Mouse (Mus musculus) T-helper 2 cell (primary cell): ENCODE data around the gene Ccdc148.

Experiments
- in situ Hi-C: fragments of 300-600 bp; cut with MboI, MseI; formaldehyde crosslinking; loops from one replicate; pipeline ENCODE4 v1.15.1; 2025; ENCODE audit warnings: high pct_unique_total_duplicates

The Ccdc148 gene

GRCm38 (mm10) chr2:59181321-59182113 lies 21.0 kb upstream of the Ccdc148 start:
- in situ Hi-C loops: loop anchor here (25.0 kb wide), 1 partner anchor 1894 kb away; no protein-coding TSS in a partner anchor

- in situ Hi-C loops: loop anchor here (25.0 kb wide), 1 partner anchor 1892 kb away; no protein-coding TSS in a partner anchor
Observed at GRCm38 (mm10) chr2:59179487-59179886, 19.0 kb upstream of the Ccdc148 start.

- in situ Hi-C loops: loop anchor here (25.0 kb wide), 1 partner anchor 1892 kb away; no protein-coding TSS in a partner anchor
Observed at GRCm38 (mm10) chr2:59178960-59179359, 18.5 kb upstream of the Ccdc148 start.

- in situ Hi-C loops: loop anchor here (25.0 kb wide), 1 partner anchor 1891 kb away; no protein-coding TSS in a partner anchor
Observed at GRCm38 (mm10) chr2:59178191-59178590, 17.7 kb upstream of the Ccdc148 start.

GRCm38 (mm10) chr2:59175926-59176325 lies 15.4 kb upstream of the Ccdc148 start:
- in situ Hi-C loops: loop anchor here (25.0 kb wide), 1 partner anchor 1889 kb away; no protein-coding TSS in a partner anchor

- in situ Hi-C loops: no loop called here
Observed at GRCm38 (mm10) chr2:59171533-59171932, 11.1 kb upstream of the Ccdc148 start.

- in situ Hi-C loops: no loop called here
Observed at GRCm38 (mm10) chr2:59170593-59170992, 10.1 kb upstream of the Ccdc148 start.

- in situ Hi-C loops: no loop called here
Observed at GRCm38 (mm10) chr2:59170208-59170589, 9.7 kb upstream of the Ccdc148 start.

GRCm38 (mm10) chr2:59169572-59170207 lies 9.2 kb upstream of the Ccdc148 start:
- in situ Hi-C loops: no loop called here

GRCm38 (mm10) chr2:59167830-59168229 lies 7.3 kb upstream of the Ccdc148 start:
- in situ Hi-C loops: no loop called here

- in situ Hi-C loops: no loop called here
Observed at GRCm38 (mm10) chr2:59166976-59167375, 6.5 kb upstream of the Ccdc148 start.

- in situ Hi-C loops: loop anchor here (5.0 kb wide), 1 partner anchor 275 kb away; no protein-coding TSS in a partner anchor
Observed at GRCm38 (mm10) chr2:59162285-59162600, 1.8 kb upstream of the Ccdc148 start.

GRCm38 (mm10) chr2:59161441-59162284 lies 1.2 kb upstream of the Ccdc148 start:
- in situ Hi-C loops: loop anchor here (5.0 kb wide), 1 partner anchor 276 kb away; no protein-coding TSS in a partner anchor

GRCm38 (mm10) chr2:59161021-59161440 lies 548 bp upstream of the Ccdc148 start:
- in situ Hi-C loops: loop anchor here (5.0 kb wide), 1 partner anchor 276 kb away; no protein-coding TSS in a partner anchor

GRCm38 (mm10) chr2:59159961-59160604 lies 400 bp downstream of the Ccdc148 start:
- in situ Hi-C loops: loop anchor here (5.0 kb wide), 1 partner anchor 277 kb away; no protein-coding TSS in a partner anchor

GRCm38 (mm10) chr2:59158117-59158516 lies 2.4 kb downstream of the Ccdc148 start:
- in situ Hi-C loops: no loop called here

GRCm38 (mm10) chr2:59155428-59155827 lies 5.1 kb downstream of the Ccdc148 start:
- in situ Hi-C loops: no loop called here

- in situ Hi-C loops: loop anchor here (25.0 kb wide), 1 partner anchor 394 kb away; no protein-coding TSS in a partner anchor
Observed at GRCm38 (mm10) chr2:59131044-59131443, 29.4 kb downstream of the Ccdc148 start.

- in situ Hi-C loops: loop anchor here (25.0 kb wide), 1 partner anchor 393 kb away; no protein-coding TSS in a partner anchor
Observed at GRCm38 (mm10) chr2:59129821-59130220, 30.7 kb downstream of the Ccdc148 start.

- in situ Hi-C loops: loop anchor here (25.0 kb wide), 1 partner anchor 392 kb away; no protein-coding TSS in a partner anchor
Observed at GRCm38 (mm10) chr2:59129023-59129422, 31.5 kb downstream of the Ccdc148 start.

GRCm38 (mm10) chr2:59055615-59056145 lies 104.8 kb downstream of the Ccdc148 start:
- in situ Hi-C loops: no loop called here
